Mouse (Mus musculus) limb, embryonic 10.5 days (tissue): ENCODE measurements around the gene Gm14443. TPM values are rescaled to one million over a fixed set of nuclear protein-coding genes. Genes with fewer than 3 reads are reported as not detected.
"Not testable (repeated sequence)": the region's sequence is repeated elsewhere in the genome, so short reads cannot be mapped to it uniquely, and the experiment has no call there.

ENCODE experiments used
- DNase-seq: peaks from one replicate; pipeline ENCODE4 v3.0.0-alpha.2; 2017; ENCODE audit warnings: low spot score
- H3K27ac ChIP-seq: fragments of 300-500 bp; sonication (generic); 2 replicates; pipeline ENCODE4 v1.5.1; 2016; ENCODE audit warnings: mild to moderate bottlenecking
- H3K27me3 ChIP-seq: fragments of 300-500 bp; sonication (generic); 2 replicates; pipeline ENCODE4 v1.6.1; 2016; ENCODE audit warnings: low read depth, mild to moderate bottlenecking; ENCODE audit not compliant: poor library complexity, severe bottlenecking
- H3K36me3 ChIP-seq: fragments of 300-500 bp; sonication (generic); 2 replicates; pipeline ENCODE4 v1.6.1; 2016; ENCODE audit warnings: mild to moderate bottlenecking, moderate library complexity
- H3K4me1 ChIP-seq: fragments of 300-500 bp; sonication (generic); 2 replicates; pipeline ENCODE4 v1.6.1; 2016
- H3K4me3 ChIP-seq: fragments of 300-500 bp; sonication (generic); 2 replicates; pipeline ENCODE4 v1.5.1; 2016; ENCODE audit warnings: mild to moderate bottlenecking, moderate library complexity
- H3K9me3 ChIP-seq: fragments of 300-500 bp; sonication (generic); replicated peaks from 2 replicates; pipeline ENCODE4 v1.6.1; 2016; ENCODE audit warnings: mild to moderate bottlenecking
- WGBS: fragments of 180-500 bp; shearing (Covaris S2); methylation state at CpG from one replicate; pipeline ENCODE4 v1.1.7; 2016; 5-methylcytosine and 5-hydroxymethylcytosine counted together
- polyA plus RNA-seq: library from polyadenylated mRNA; unstranded; fragments of >200 nt; fragmentation: Nextera tagmentation; extraction: Ambion mirVana; gene quantifications from 2 replicates; pipeline ENCODE4 v1.2.1, GENCODE M21; 2016

Gm14443 gene
- polyA plus RNA-seq, 1 experiment from 2014 or later: 1.2 TPM

DNA sequence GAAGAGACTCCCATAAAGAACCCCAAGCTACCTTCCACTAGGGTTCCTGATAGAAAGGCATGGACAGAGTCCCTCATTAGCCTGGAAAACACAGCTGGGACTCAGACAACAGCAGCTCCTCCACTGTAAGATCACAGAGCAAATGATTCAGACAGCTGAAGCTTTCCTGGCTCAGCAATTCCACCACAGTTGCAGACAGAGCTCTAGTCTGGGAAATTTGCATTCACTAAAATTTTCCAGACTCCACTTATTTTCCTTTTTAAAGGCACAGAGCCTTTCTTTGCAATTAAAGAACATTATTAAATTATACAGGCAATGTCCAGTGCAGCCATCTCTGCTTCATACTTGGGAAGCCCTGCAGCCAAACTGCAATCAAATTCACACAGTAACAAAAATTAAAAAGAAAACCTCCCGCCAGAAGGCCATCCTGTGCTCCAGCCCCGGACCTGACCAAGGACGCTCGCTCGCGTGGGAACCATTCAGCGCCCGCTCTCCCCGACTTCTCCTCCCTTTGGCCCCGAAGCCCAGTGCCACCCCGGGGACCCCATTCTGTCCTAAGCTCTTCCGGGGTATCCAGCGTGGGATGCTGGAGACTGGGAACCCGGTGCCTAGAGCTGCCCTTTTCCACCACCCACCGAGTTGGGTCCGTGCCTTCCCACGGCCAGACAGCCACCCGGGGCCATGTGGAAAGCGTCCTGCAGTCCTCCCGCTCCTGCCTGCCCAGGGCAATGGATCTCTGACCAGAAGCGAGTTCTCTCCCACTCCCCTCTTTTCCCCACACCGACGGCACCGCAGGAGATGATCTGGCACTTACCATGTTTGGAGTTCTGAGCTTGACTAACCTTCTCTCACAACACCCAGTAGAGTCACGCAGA lies 34.3 kb downstream of the Gm14443 start:
- H3K27me3 ChIP-seq, H3K36me3 ChIP-seq, H3K9me3 ChIP-seq, H3K4me1 ChIP-seq, H3K27ac ChIP-seq: not testable (repeated sequence)
- H3K4me3 ChIP-seq: peak overlapping the region; percentile 50
- 7% methylated on average over 25 of the region's 25 CpGs for WGBS
- peak; percentile 29 for DNase-seq

DNA sequence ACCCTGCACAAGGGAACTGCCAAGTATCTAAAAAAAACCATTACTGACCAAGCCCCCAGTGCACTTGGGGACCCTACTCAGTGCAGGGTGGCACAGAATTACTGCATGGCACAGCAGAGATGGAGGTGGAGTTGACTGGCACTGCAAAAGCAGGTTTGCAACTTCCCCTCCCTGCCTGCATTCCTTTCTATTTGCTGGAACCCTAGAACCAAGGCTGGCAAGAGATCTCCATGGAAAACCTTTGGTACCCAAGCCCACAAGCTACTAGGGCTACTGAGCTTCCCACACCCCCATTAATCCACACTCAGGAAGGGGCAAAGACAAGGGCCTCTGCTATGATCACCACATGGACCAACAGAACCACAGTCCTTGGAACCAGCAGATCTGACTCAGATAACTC lies 35.0 kb downstream of the Gm14443 start:
- H3K4me1 ChIP-seq, H3K27ac ChIP-seq, H3K4me3 ChIP-seq, H3K36me3 ChIP-seq, H3K27me3 ChIP-seq, DNase-seq, H3K9me3 ChIP-seq: not testable (repeated sequence)

Other genes with a start within 250 kb of the Gm14443 start
- gene Gm14444, start 165.6 kb downstream of the Gm14443 start, polyA plus RNA-seq: not detected in 2 replicates
- gene Gm14393, start 108.1 kb downstream of the Gm14443 start, polyA plus RNA-seq: 0.33 TPM in 1 of 2 replicates, not detected in the other
- gene Gm14399, start 33.9 kb downstream of the Gm14443 start, polyA plus RNA-seq: 4.9 and 6.2 TPM in 2 replicates
- gene Gm14391, start 31.0 kb upstream of the Gm14443 start, polyA plus RNA-seq: 5.8 and 6.7 TPM in 2 replicates
- gene Gm14440, start 99.3 kb upstream of the Gm14443 start, polyA plus RNA-seq: 4.5 and 4.6 TPM in 2 replicates
- 18.8 and 21.4 TPM in 2 replicates for gene Gm4631, start 162.3 kb upstream of the Gm14443 start, polyA plus RNA-seq
- 4.9 and 5.3 TPM in 2 replicates for gene Zfp968, start 196.6 kb upstream of the Gm14443 start, polyA plus RNA-seq